Mouse (Mus musculus): ENCODE data around the gene Zkscan6. TPM values are rescaled to one million over a fixed set of nuclear protein-coding genes. Genes with fewer than 3 reads are reported as not detected.

Gene Zkscan6
- polyA plus RNA-seq, 1 experiment from 2014 or later = 14.1 TPM

Other genes with a start within 250 kb of the Zkscan6 start
- 56.9 and 61.8 TPM in 2 replicates for gene Map2k4, start 18.9 kb upstream of the Zkscan6 start, polyA plus RNA-seq (2015; fragmentation: Nextera tagmentation; extraction: Ambion mirVana)

All from embryonic facial prominence, embryonic 15.5 days (tissue).